Mouse (Mus musculus): Measurements from ENCODE around the gene Agap2.

Agap2 gene

DNA sequence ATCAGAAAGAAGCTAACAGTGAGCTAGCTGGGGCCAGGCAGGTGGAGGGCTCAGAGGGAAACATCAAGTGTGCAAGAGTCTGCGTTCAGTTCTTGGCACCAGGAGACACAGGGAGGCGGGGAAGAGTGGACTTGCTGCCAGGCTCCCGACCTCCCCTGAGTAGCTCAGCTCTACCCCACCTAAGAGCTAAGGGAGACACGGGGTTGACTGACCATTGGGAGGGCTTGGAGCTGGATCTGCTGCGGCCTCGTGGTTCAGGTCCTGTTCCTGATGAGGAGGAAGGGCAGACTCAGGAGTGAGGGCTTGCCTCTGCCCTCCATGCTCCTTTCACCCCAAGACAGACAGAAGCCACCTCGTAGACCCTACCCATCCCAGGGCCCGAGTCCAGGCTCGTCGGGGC, 24.1 kb downstream of the Agap2 start:
- in situ Hi-C loops (cut with MboI, MseI), result no loop called here

DNA sequence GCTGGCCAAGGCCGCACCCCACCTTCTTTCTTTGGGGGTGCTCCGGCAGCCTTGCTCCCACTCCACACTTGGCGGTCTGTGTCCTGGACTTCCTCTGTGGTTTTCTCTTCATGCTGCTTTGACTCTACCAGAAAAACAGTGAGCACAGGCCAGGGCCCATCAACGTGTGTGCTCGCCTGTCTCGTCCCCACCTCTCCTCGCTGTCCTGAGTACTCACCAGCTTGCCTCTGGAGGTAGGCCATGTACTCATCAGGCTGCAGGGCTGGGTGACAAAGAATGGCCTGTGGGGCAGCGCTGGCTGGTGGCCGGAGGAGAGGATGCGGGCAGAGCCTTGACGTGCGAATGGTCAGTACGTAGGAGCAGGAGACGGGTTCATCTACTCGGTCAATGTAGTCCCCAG, 24.8 kb downstream of the Agap2 start:
- in situ Hi-C loops (cut with MboI, MseI), result no loop called here

DNA sequence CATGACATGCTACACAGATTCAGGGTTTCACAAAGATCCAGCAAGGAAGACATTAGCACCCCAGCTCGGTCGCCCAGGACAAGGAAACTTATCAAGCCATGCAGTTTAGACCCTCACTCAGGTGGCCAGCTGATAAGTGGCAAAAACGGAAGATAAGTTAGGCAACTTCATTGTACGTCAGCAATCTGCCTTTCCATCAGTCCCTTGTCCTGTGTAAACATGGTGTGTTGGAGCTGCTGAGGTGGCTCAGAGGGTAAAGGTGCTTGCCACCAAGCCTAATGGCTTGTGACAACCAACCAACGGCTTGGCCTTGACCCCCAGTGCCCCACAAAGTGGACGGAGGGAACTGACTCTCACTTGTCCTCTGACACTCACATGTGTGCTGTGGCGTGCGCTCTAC, 25.3 kb downstream of the Agap2 start:
- in situ Hi-C loops (cut with MboI, MseI), result no loop called here

DNA sequence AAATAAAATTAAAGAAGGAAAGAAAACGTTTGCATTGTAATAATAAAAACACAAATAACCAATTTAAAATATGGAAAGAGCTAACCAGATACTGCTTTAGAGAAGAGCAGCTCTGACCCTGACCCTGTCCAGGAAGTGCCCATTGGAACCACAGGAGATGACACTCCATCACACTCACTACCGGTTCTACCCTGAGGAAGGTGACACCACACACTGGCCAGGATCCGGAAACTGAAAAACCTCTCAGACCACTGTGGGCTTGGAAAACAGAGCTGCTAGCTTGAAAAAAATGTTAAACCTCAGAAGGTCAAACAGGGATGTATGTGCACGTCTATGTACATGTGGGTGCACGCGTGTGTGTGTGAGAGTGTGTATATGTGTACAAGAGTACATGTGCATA, 26.1 kb downstream of the Agap2 start:
- in situ Hi-C loops (cut with MboI, MseI), result no loop called here

DNA sequence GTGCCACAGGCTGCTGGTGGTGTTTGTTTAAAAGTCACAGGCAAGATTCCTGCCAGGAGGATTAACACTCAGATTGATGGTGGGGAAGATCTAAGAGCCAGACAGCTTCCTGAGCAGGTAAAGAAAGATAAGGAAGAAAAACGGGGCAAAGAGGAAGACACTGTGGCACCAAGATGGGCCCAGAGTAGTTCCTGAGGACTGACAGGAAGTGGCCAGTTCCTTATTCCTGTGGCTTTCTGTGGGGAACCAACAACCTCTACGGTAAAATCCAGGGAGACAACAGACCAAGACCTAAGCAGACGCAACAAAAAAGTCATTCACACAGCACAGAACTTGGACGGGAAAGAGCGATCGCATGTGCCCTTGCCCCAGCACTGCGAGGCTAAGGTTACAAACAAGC, 28.5 kb downstream of the Agap2 start:
- in situ Hi-C loops (cut with MboI, MseI), result no loop called here

DNA sequence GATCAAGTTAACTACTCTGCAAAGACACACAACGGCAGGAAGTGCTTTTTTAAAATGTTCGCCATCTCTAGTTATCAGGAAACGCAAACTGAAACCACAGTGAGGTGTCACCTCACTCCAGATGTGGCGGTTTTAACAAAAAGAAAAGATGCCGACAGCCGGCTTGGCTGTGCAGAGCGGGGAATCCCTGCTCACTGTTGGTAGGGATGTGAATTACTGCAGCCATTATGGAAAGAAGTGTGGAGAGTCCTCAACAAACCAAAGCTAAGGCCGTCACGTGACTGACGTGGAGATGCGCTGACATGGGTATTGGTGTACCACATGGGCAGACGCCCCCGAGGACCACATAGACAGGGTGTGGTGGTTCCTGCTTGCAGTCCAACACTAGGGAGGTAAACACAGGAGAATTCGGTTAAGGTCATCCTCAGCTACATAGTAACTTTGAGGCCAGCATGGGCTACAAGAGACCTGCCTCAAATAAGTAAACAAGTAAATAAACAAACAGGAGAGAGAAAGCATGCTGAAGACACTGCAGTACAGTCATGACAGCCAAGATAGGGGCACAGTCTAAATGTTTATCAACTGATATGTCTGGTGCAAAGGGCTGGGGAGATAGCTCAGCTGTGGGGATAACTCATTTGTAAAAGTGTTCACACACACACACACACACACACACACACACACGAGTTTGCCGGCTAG, 32.6 kb downstream of the Agap2 start:
- in situ Hi-C loops (cut with MboI, MseI), result no loop called here

DNA sequence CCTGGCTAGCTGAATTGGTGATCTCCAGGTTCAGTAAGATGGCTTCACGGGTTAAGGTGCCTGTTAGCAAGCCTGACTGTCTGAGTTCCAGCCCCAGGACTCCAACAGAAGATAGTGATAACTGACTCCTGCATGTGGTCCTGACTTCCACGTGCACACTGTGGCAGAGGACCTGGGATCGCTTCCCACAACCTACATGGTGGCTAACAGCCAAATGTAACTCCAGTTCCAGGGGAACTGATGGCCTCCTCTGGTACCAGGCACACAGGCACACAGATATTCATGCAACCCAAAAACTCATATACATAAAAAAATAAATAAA, 33.1 kb downstream of the Agap2 start:
- in situ Hi-C loops (cut with MboI, MseI), result no loop called here

DNA sequence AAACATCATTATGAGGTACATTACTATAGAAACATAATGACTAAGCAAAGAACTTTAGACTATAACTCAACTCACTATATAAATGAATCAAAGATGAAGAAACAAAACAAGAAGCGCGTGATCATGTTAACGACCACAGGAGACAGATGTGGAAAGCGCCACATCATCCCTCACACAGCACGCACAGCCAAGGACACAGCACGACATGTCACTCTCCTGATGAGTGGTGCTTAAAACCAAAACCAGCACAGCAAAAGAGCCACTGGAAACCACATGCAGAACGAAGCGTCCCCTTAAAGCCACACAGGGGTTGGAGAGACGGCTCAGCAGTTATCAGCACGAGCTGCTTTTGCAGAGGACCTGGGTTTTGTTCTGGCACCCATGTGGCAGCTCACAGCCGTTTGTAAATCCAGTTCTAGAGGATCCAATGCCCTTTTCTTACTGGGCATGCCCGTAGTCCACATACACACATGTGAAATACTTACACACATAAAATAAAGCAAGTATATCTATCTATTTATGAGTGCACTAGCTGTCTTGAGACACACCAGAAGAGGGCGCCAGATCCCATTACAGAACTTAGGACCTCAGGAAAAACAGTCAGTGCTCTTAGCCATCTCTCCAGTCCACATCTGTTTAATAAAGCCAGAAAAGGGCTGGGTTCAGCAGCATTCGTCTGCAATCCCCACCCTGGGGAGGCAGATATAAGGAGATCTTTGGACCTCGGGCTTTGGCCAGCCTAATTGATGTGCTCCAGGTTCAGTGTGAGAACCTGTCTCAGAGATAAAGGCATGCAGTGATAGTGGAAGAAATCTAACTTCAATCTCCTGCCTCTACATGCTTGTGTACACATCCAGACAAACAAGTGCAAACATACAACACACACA, 36.2 kb downstream of the Agap2 start:
- in situ Hi-C loops (cut with MboI, MseI), result loop anchor here (5.0 kb wide), 1 partner anchor 34 kb away; the partner anchor contains the start of gene Agap2

DNA sequence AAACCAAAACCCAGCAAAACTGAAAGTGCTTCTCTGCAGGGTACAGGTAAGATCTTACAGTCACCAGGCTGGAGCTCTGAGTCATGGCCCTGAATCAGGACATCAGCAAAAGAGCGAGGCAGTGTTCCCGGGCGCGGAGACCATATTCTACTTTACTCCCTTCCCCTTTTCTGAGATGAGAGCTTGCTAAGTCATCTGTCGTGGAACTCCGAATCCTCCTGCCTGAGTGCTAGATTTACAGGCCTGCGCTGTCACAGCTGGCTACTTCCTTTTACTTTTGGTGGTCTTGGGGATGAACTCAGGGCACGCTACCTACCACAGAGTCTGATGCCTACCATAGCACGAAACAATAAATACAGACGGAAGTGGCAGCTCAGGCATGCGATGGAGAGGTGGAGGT, 39.3 kb downstream of the Agap2 start:
- in situ Hi-C loops (cut with MboI, MseI), result loop anchor here (5.0 kb wide), 1 partner anchor 37 kb away; the partner anchor contains the start of gene Agap2

DNA sequence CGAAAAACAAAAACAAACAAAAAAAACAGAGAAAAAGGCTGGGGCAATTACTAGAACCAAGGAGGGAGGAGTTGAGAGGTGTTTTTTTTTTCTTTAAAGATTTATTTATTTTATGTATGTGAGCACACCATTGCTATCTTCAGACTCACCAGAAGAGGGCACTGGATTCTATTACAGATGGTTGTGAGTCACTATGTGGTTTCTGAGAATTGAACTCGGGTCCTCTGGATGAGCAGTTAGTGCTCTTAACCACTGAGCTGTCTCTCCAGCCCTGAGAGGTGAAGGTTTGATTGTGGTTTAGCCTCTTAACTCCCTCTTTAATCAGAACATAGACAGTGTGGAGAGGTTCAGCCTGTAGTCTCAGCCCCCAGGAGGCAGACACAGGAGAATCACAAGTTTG, 40.0 kb downstream of the Agap2 start:
- in situ Hi-C loops (cut with MboI, MseI), result loop anchor here (5.0 kb wide), 1 partner anchor 57 kb away; no protein-coding TSS in a partner anchor

DNA sequence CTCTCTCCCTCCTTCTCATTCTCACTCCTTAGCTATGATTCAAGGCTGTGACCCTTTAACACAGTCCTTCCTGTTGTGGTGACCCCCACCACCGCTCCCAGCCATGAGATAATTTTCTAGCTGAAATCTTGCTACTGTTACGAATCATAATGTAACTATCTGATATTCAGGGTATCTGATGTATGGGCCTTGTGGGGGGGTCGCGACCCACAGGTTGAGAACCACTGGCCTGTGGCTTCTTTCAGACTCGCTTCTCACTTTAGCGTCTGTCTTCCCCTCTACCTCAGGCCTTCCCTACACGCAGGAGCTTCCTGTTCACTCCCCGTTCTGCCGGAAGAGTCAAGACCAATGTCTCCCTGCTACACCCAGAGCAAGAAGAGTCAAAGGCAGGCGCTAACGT, 43.4 kb downstream of the Agap2 start:
- in situ Hi-C loops (cut with MboI, MseI), result loop anchor here (5.0 kb wide), 1 partner anchor 54 kb away; no protein-coding TSS in a partner anchor

DNA sequence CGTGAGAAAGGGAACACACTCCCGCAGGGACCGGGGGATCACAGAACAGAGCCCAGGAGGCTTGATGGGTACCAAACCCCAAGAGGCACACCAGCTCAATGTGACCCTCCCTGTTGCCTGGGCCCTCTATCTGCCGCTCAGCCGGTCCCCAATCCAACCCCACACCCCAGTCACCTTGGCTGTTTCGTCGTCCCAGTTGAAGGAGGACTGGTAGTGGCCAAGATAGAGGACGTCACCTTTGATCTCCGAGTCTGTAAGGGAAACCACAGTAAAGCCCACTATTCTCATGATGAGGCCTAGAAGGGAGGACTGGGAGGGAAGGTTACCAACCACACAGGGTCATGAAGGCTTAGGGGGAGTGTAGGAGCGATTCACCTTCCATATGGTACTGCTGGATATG, 44.1 kb downstream of the Agap2 start:
- in situ Hi-C loops (cut with MboI, MseI), result loop anchor here (5.0 kb wide), 1 partner anchor 53 kb away; no protein-coding TSS in a partner anchor

DNA sequence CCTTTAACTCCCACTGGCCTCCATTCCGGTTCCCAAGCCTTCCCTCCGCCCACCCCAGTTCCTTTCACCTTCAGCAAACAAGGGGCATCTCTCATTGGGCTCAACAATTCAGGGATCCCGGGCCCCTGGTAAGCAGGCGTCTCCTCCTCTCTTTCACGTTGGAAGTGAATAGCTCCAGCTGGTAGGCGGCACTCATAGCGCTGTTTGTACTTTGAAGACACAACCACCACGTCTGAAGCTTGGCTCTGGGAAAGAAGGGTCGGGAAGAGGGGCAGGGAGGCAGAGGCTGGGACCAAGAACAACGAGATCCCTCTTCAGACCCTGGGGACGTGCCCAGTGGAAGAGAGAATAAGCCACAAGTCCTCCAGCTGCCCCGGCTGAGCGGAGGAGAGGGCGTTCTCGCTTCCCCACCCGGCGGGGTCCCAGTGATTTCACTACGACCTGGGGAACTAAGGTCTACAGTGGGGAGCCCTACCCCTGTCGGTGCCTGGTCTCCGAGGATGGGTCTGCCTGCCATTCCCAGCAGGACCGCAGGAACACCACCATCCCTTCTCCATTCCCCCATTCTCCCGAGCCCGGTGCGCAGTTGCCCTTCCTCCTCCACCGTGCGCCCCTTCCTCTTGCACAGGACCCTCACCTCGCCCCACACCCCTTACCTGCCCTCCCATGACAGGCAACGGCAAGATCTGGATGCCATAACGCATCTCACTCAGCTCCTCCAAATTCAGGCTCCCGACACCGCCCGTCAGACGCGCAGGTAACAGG, 45.4 kb downstream of the Agap2 start:
- in situ Hi-C loops (cut with MboI, MseI), result no loop called here

DNA sequence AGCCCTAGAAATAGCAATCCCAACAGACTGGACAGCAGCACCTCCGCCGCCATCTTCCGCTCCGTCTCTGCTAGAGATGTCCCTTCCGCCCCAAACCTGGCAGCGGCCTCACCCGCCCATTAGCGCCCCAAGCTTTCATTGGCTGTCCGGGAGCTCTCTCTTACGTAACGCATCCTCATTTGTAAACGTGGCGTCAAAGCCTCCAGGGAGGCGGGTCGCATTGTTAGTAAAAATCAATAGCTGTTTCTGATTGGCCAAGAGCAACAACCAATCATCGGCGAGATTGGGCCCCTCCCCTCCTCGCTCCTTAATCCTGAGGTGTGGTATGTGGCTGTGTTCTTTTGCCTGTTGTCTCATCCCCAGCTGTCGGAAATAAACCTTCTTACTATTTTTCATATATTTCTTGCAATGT, 46.0 kb downstream of the Agap2 start, which contains the start of gene Os9:
Os9 (minus strand) TSS at position 66 of the 412 bp plus-strand sequence.
- in situ Hi-C loops (cut with MboI, MseI), result no loop called here

DNA sequence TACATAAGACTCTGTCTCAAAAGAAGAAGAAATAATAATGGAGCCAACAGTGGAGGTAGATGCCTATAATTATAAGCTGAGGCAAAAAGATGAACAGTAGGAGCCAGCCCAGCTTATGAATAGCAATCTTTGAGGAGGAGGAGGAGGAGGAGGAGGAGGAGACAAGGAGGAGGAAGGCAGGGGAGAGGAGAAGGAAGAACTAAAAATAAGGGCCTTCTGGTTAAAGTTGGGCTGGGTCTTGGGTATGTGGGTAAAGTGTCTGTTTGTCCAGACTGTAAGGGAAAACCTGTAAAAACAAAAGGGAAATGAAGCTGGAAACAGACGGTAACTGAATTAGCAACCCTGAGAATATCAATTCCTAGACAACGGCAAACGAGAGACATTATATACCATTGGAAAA, 46.9 kb downstream of the Agap2 start:
- in situ Hi-C loops (cut with MboI, MseI), result no loop called here

DNA sequence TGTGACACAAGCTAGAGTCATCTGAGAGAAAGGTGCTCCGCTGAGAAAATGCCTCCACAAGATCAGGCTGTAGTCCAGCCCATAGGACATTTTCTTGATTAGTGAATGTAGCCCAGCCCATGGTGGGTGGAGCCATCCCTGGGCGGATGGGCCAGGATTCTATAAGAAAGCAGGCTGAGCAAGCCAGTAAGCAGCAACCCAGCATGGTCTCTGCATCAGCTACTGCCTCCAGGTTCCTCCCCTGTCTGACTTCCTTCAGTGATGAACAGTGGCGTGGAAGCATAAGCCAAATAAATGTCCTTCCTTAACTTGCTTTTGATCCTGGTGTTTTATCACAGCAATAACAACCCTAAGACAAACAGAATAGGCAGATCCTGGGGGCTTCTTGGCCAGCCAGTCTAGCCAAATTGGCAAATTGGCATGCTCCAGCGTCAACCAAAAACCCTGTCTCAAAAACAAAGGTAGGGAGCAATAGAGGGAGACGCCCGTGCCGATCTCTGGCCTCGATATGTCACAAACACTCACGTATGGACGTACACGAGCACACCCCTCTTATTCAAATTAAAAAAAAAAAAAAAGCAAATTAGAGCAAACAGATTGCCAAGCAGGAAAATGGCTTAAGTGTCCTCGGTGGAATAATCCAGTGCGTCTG, 47.8 kb downstream of the Agap2 start:
- in situ Hi-C loops (cut with MboI, MseI), result no loop called here

DNA sequence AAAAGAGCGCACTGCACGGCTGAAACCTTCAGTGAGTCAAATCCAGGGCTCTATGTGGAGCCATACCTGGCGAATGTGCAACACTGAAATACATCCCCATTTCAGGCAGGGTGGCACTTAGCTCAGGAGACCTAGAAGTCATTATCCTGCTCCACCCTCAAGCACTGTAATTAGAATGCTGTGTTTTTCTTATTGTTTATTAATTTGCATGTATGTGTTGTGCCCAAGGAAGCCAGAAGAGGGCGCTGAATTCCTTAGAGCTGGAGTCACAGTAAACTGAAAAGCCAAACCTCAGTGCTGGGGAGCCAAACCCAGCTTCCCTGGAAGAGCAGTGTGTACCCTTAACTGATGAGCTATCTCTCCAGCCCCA, 48.3 kb downstream of the Agap2 start:
- in situ Hi-C loops (cut with MboI, MseI), result no loop called here

DNA sequence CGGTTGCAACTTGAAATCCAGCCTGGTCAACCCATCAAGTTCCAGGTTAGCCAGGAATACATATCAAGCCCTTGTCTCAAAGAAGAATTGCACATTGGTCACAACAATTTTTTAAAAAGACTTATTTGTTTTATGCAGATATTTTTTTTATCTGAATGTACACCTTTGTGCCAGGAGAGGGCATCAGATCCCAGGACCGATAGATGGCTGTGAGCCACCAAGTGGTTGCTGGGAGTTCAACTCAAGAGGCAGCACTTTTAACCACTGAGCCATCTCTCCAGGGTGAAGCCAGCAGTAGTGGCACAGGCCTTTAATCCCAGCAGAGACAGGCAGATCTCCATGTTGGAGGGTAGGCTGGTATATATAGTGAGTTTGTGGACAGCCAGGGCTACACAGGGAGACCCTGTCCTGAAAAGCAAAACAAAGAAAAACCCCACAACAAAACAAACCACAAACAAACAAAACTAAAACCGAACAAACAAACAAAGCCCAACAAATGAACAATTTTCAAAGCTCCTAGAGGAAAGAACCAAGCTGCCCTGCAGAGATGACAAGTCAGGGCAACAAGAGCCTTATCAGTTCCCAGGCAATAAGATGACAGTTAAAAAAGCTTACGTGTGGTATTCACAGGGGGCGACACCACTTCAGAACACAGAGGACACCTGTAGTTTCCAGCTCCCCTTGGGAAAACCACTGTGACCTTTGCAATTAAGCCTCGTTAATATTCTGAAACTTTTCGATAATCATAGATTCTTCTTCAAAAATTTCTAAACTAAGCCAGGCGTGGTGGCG, 50.3 kb downstream of the Agap2 start:
- in situ Hi-C loops (cut with MboI, MseI), result no loop called here

DNA sequence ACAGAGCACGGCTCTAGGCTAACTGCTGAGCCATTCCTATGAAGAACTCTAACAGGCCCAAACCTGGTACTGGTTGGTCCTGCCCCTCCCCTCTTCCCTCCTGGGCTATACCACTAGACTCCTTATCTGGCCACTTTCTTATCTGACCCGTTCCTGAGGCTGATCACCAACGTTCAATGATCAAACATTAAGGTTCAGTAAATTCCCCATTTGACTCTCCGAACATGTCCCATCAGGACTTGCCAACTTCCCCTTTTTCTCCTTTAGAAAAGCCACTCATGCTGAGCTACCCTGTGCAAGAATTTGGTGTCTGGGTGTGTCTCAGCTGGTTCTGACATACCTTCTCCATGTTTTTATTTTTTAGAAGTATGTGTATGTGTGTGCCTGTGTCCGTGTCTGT, 51.5 kb downstream of the Agap2 start:
- in situ Hi-C loops (cut with MboI, MseI), result no loop called here

DNA sequence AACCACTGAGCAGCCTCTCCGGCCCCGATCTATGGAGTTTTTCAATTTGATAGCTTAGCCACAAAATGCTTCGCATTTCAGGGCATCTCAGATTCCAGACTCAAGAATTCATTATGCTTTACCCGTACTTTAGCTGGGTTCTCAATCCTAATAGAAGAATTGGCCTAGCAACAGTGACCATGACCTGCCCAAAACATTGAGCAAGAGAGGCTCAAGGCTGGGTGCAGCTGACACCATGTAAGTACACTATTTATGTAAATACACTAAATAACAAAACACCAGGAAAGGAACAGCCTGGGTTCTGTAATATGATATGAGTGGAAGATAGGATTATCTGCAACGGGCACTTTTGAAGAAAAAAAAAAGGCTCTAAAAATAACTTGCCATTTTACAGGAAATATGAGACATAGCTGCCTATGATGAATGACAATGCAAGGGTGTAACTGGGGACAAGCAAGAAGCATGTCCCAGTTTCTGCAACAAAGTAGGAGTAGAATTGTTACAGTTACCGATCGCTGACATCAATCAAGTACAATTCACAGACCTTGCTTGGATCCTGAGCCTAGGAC, 52.7 kb downstream of the Agap2 start:
- in situ Hi-C loops (cut with MboI, MseI), result no loop called here

Measured in T-helper 2 cell (primary cell).